Mouse (Mus musculus): ENCODE results near the gene Cd38. TPM values are rescaled to one million over a fixed set of nuclear protein-coding genes. Genes with fewer than 3 reads are reported as not detected.

The Cd38 gene
- polyA plus RNA-seq (2012; rRNA removed) = 2.0 and 2.7 TPM in 2 replicates

DNA sequence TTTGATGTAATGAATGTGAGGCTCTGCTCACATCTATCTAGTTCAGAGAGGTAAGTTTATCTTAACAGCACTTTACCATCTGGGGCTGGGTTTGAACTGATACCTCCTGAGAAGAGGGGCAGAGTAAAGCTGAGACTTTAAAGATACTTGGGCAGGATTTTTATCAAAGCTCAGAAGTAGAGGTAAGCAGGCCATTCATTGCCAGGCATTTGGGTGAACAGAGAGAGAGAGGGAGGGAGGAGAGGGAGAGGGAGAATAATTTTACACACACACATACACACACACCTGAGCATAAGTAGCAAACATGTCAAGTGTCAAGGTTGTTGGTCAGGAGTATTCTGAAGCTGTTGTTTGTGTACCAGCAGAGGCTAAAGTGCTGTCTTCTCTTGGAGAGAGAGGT lies at the start of gene Cd38:
TSS of gene Cd38 (plus strand) at position 301 of the 400 bp plus-strand sequence.
- TF ChIP-seq POLR2A (IDR thresholded peaks at IDR 0.05; ENCODE audit: borderline replicate concordance, extremely low read depth, insufficient read depth, insufficient read length, poor library complexity, severe bottlenecking) (no peak), CTCF (IDR thresholded peaks at IDR 0.05; ENCODE audit: borderline replicate concordance, extremely low read depth, insufficient read depth, insufficient read length) (no peak)
- DNase-seq (ENCODE audit: low read depth) = no peak

- DNase-seq (ENCODE audit: low read depth) = no peak
- TF ChIP-seq POLR2A (IDR thresholded peaks at IDR 0.05; ENCODE audit: borderline replicate concordance, extremely low read depth, insufficient read depth, insufficient read length, poor library complexity, severe bottlenecking) = no peak
- no peak for TF ChIP-seq CTCF (IDR thresholded peaks at IDR 0.05; ENCODE audit: borderline replicate concordance, extremely low read depth, insufficient read depth, insufficient read length)
Measured at GRCm38 (mm10) chr5:43818695-43819094, 49.7 kb upstream of the Cd38 start, which contains the start of gene Bst1. TSS of gene Bst1 (plus strand) at chr5:43818885.

DNA sequence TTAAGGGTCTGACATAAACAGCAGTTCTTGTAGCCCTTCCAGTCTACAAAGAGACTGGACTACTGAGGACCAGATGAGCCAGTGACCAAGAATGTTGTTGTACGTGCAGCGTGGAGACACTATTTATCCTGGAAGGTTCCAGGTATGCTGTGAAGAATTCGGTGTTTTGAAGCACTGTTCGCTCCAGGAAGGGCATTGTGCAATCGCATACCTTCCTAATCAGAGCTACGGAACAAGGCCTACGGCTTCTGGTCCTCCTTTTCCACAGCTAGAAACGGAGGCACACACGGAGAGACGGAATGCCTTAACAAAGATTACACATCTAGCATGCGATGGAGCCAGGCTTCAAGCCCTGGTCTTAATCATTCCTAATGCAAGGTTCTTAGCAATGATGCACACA lies 47.6 kb upstream of the Cd38 start:
- DNase-seq (ENCODE audit: low read depth) = no peak
- TF ChIP-seq CTCF (IDR thresholded peaks at IDR 0.05; ENCODE audit: borderline replicate concordance, extremely low read depth, insufficient read depth, insufficient read length) (no peak), POLR2A (IDR thresholded peaks at IDR 0.05; ENCODE audit: borderline replicate concordance, extremely low read depth, insufficient read depth, insufficient read length, poor library complexity, severe bottlenecking) (no peak)

GRCm38 (mm10) chr5:43821538-43821937 lies 46.8 kb upstream of the Cd38 start, which contains the start of gene Fbxl5:
TSS of gene Fbxl5 (minus strand) at chr5:43821638.
- DNase-seq (ENCODE audit: low read depth) = no peak
- TF ChIP-seq POLR2A (IDR thresholded peaks at IDR 0.05; ENCODE audit: borderline replicate concordance, extremely low read depth, insufficient read depth, insufficient read length, poor library complexity, severe bottlenecking) (no peak), CTCF (IDR thresholded peaks at IDR 0.05; ENCODE audit: borderline replicate concordance, extremely low read depth, insufficient read depth, insufficient read length) (no peak)

DNA sequence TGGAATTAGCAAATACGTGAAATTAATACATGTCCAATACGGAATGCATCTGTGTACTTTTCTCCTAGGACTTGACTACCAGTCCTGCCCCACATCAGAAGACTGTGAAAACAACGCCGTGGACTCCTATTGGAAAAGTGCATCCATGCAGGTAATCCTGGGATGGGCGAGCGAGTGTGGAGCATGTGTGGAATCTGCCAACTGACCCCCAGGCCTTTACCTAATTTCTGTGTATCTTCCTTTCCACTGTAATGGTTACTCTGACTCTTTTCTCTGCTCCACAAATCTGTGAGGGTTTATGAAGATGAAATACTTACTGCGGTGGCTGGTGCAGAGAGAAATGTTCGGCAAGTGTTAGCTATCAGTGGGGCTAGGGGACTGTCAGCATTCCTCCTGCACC lies 46.2 kb upstream of the Cd38 start:
- TF ChIP-seq POLR2A (IDR thresholded peaks at IDR 0.05; ENCODE audit: borderline replicate concordance, extremely low read depth, insufficient read depth, insufficient read length, poor library complexity, severe bottlenecking) (no peak), CTCF (IDR thresholded peaks at IDR 0.05; ENCODE audit: borderline replicate concordance, extremely low read depth, insufficient read depth, insufficient read length) (no peak)
- no peak for DNase-seq (ENCODE audit: low read depth)

DNA sequence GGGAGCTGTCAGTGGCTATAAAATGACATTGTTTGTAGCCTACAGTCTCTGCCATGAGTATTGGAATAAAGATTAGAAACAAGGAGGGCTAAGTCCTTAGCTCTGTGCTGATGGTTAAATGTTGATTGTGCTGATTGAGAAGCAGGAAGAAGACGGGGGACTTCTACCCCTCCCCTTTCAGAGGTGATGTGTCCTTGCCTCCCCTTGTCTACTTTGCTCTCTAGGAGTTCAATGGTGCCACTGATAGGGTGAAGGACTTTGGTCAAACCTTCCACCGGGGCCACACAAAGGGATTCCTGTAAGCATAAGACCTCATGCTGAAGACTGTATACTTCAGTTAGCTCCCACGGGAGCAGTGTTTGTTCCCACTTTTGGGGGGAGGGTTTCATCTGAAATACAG lies 45.5 kb upstream of the Cd38 start:
- no peak for TF ChIP-seq POLR2A (IDR thresholded peaks at IDR 0.05; ENCODE audit: borderline replicate concordance, extremely low read depth, insufficient read depth, insufficient read length, poor library complexity, severe bottlenecking)
- no peak for TF ChIP-seq CTCF (IDR thresholded peaks at IDR 0.05; ENCODE audit: borderline replicate concordance, extremely low read depth, insufficient read depth, insufficient read length)
- no peak for DNase-seq (ENCODE audit: low read depth)

- no peak for DNase-seq (ENCODE audit: low read depth)
Measured at GRCm38 (mm10) chr5:43824580-43824979, 43.8 kb upstream of the Cd38 start.

DNA sequence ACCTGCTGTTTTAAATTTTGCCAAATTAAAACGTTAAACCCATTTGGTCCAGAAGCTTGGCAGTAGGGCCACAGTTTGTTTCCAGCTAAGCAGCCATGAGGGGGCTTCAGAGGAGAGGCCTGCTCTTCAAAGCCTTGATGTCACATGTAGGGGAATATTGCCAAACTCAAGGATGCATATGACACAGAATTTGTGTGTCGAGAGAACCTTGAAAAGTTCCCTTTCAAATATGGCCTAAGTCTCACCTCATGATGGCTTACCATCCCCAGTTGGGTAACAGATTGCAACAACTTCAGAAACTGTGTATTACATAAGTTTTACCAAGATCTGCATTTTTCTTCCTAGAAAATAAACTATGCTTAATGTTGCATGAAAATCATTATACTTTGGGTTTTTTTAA lies 41.5 kb upstream of the Cd38 start:
- no peak for TF ChIP-seq CTCF (IDR thresholded peaks at IDR 0.05; ENCODE audit: borderline replicate concordance, extremely low read depth, insufficient read depth, insufficient read length)
- no peak for TF ChIP-seq POLR2A (IDR thresholded peaks at IDR 0.05; ENCODE audit: borderline replicate concordance, extremely low read depth, insufficient read depth, insufficient read length, poor library complexity, severe bottlenecking)

More at GRCm38 (mm10) chr5:43824580-43824979, 43.8 kb upstream of the Cd38 start:
- TF ChIP-seq CTCF (IDR thresholded peaks at IDR 0.05; ENCODE audit: borderline replicate concordance, extremely low read depth, insufficient read depth, insufficient read length) (no peak), POLR2A (IDR thresholded peaks at IDR 0.05; ENCODE audit: borderline replicate concordance, extremely low read depth, insufficient read depth, insufficient read length, poor library complexity, severe bottlenecking) (no peak)

DNA sequence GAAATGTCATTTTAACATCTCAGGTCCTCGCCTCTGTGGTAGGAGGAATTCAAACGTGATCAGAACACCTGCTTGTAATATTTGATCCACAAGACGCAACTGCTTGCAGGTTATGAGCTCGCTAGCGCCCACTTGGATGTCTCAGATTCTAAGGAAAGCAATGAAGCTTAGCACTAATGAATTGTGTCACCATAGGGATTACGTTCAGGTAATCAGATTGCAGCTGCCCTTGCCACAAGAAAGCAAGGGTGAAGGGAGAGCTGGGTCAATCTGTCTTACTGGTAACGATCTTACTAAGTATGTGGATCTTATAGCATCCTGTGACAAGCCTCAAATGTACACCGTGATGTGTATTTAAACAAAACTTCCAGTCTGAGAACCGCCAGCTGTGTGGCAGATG lies 41.0 kb upstream of the Cd38 start:
- DNase-seq (ENCODE audit: low read depth) = no peak
- no peak for TF ChIP-seq CTCF (IDR thresholded peaks at IDR 0.05; ENCODE audit: borderline replicate concordance, extremely low read depth, insufficient read depth, insufficient read length)
- TF ChIP-seq POLR2A (IDR thresholded peaks at IDR 0.05; ENCODE audit: borderline replicate concordance, extremely low read depth, insufficient read depth, insufficient read length, poor library complexity, severe bottlenecking) = no peak

More for the DNA sequence above, 41.5 kb upstream of the Cd38 start:
- DNase-seq (ENCODE audit: low read depth) = no peak

GRCm38 (mm10) chr5:43836590-43836989 lies 31.8 kb upstream of the Cd38 start:
- no peak for DNase-seq (ENCODE audit: low read depth)
- TF ChIP-seq POLR2A (IDR thresholded peaks at IDR 0.05; ENCODE audit: borderline replicate concordance, extremely low read depth, insufficient read depth, insufficient read length, poor library complexity, severe bottlenecking) = no peak

DNA sequence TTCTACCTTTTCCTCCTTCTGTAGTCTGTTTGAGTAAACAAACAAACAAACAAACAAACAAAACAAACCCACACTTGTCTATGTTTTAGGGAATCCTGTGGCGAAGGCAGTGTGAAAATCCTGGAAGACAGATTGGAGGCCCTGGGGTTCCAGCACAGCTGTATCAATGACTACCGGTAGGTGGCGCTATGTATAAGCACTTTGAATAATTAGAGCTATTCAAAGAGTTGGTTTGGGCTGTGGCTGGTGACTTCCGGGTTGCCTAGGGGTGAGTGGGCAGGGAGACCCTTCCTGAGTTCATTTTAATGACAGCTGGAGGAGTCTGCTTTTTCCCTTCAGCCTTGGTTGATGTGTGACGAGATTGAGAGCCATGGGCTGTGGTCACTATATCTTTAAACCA lies 31.0 kb upstream of the Cd38 start:
- peak; percentile 33 for DNase-seq (ENCODE audit: low read depth)
- no peak for TF ChIP-seq POLR2A (IDR thresholded peaks at IDR 0.05; ENCODE audit: borderline replicate concordance, extremely low read depth, insufficient read depth, insufficient read length, poor library complexity, severe bottlenecking)
- TF ChIP-seq CTCF (IDR thresholded peaks at IDR 0.05; ENCODE audit: borderline replicate concordance, extremely low read depth, insufficient read depth, insufficient read length) = peak; percentile 50; the same call in 1 of the 2 replicates

DNA sequence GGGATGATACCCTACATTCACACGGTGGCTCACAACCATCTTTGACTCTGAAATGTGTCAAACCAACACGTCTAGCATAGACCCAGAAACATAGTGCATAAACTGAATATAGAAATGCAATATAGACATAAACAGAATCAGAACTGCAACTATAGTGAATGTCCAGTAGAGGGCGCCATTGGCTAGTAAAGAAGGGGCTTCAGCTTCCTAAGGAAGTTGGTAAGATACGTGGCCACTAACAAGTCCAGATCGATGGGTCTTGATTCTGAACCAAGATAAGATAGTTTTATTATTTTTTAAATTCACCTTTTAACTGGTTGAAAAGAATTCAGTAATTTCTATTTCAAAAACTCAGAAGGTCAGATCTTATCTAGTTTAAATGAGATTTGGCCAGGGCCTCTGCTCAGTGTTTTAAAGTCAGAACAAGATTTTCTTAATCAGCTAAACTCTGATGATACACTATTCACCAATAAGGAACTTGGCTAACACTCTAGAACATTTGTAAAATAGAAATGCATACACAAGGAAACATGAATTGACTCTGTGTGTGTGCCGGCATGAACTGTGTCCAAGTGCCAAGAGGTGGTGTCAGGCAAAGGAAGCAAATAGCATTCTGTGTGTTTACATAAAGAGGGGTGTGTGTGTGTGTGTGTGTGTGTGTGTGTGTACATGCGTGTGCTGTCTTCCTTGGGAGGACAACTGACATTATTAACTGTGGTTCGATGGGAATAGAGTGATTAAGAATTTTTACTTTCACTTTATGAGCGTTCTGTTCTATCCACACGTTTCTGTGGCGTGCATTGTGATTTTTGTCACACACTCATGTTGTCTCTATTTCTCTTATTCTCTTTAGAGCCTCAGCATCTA lies 27.0 kb upstream of the Cd38 start:
- TF ChIP-seq CTCF (IDR thresholded peaks at IDR 0.05; ENCODE audit: borderline replicate concordance, extremely low read depth, insufficient read depth, insufficient read length) (peak; percentile 66; the same call in 1 of the 2 replicates), POLR2A (IDR thresholded peaks at IDR 0.05; ENCODE audit: borderline replicate concordance, extremely low read depth, insufficient read depth, insufficient read length, poor library complexity, severe bottlenecking) (no peak)
- DNase-seq (ENCODE audit: low read depth) = peak; percentile 84
